Mouse (Mus musculus) megakaryocyte, embryonic 14.5 days (primary cell): Measurements from ENCODE around the gene Abhd2. TPM values are rescaled to one million over a fixed set of nuclear protein-coding genes. Genes with fewer than 3 reads are reported as not detected.

Experiments
- H3K27me3 ChIP-seq: replicated peaks from 2 replicates; pipeline ENCODE3; 2012; ENCODE audit warnings: inconsistent platforms
- H3K36me3 ChIP-seq: replicated peaks from 2 replicates; pipeline ENCODE3; 2012; ENCODE audit warnings: low read length, inconsistent platforms, mixed read lengths
- H3K4me1 ChIP-seq: 2 replicates; pipeline ENCODE4 v1.6.1; 2012; ENCODE audit warnings: inconsistent platforms
- H3K4me3 ChIP-seq: replicated peaks from 2 replicates; pipeline ENCODE3; 2012; ENCODE audit warnings: moderate library complexity, mild to moderate bottlenecking, inconsistent platforms
- H3K9me3 ChIP-seq: 2 replicates; pipeline ENCODE4 v1.6.1; 2012; ENCODE audit warnings: inconsistent platforms
- FLI1 ChIP-seq: IDR thresholded peaks from 2 replicates; pipeline ENCODE4 v1.6.1; 2012; ENCODE audit warnings: low read length, inconsistent platforms, mixed read lengths
- GATA1 ChIP-seq: IDR thresholded peaks from 3 replicates; pipeline ENCODE4 v1.6.1; 2012; ENCODE audit warnings: mixed read lengths, low read length, inconsistent platforms, borderline replicate concordance
- polyA plus RNA-seq: library from polyadenylated mRNA; stranded (reverse); fragments of >175 nt; gene quantifications from 2 replicates; pipeline ENCODE4 v1.2.3, GENCODE M21; 2012; ENCODE audit warnings: low replicate concordance; ENCODE audit not compliant: insufficient read depth

Gene Abhd2
- polyA plus RNA-seq, 1 experiment, result 18.2 TPM

DNA sequence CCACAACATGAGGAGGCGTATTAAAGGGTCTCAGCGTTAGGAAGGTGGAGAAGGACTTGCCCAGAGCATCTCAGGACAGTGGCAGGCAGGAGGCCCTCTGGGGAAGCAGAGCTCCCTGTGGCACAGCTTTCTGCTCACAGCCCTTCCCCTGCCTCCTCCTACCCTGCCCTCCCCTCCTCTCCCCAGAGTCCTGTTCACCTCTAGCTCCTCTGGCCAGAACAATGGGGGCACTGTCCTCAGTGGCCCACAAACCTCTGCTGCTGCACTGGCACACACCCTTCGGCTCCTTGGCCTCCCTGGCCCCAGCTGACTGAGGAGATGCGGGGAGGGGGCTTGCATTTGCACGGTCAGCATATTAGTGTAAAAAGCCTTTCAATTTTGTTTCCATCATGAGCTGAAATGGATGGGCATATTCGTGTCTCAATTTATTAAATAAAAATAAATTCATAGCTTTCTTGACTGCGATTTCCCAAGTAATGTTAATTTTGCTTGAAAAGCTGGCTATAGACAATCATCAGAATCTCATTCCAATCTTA is 115.7 kb downstream of the Abhd2 start:
- Histone ChIP-seq H3K27me3 (peaks cover 26% of the 10 kb centered on the region), H3K9me3 (no peaks in the 10 kb centered on the region), H3K4me3 (no peak overlapping the region), H3K36me3 (no peaks in the 10 kb centered on the region), H3K4me1 (peaks cover 40% of the 10 kb centered on the region)
- TF ChIP-seq GATA1 (no peak), FLI1 (no peak)

GRCm38 (mm10) chr7:79390141-79390708 is 117.2 kb downstream of the Abhd2 start:
- no peaks in the 10 kb centered on the region for H3K36me3 ChIP-seq
- peaks cover 40% of the 10 kb centered on the region for H3K4me1 ChIP-seq
- no peak overlapping the region for H3K4me3 ChIP-seq
- TF ChIP-seq GATA1 (no peak), FLI1 (no peak)
- H3K9me3 ChIP-seq, result no peaks in the 10 kb centered on the region
- H3K27me3 ChIP-seq, result peaks cover 16% of the 10 kb centered on the region

DNA sequence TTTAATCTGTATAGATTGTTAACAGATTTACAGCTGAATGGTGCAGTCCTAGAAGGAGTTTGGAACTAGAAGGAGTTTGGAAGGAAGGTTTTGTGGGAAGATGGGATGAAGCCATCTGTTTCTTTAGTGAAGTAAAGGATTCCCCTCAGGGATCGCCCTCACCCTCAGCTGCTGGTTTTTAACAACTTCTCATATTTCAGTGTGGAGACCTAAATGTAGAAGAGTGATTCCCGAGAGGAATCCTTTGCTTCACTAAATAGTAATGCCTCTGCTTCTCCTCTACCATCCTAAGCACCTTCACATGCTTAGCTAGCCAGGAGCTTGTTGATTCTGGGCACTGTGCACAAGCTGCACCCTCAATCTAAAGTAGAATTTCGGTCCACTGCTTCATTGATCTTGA is 118.5 kb downstream of the Abhd2 start:
- no peak for TF ChIP-seq GATA1
- no peak for TF ChIP-seq FLI1
- peaks cover 14% of the 10 kb centered on the region for H3K27me3 ChIP-seq

GRCm38 (mm10) chr7:79391883-79392649 is 119.1 kb downstream of the Abhd2 start, which contains the start of gene Fanci:
Gene Fanci, plus strand, starts transcription at chr7:79391929.
- H3K9me3 ChIP-seq, result no peaks in the 10 kb centered on the region
- H3K4me1 ChIP-seq, result peaks cover 36% of the 10 kb centered on the region
- peak within 1 kb of the TSS; percentile 100 for H3K4me3 ChIP-seq
- peaks cover 8% of the 10 kb centered on the region for H3K27me3 ChIP-seq
- H3K36me3 ChIP-seq, result peaks cover 5% of the 10 kb centered on the region
- peak; percentile 92; the same call in 1 of the 2 replicates for TF ChIP-seq FLI1
- no peak for TF ChIP-seq GATA1

More for the DNA sequence above, 118.5 kb downstream of the Abhd2 start:
- Histone ChIP-seq H3K9me3 (no peaks in the 10 kb centered on the region), H3K4me1 (peaks cover 40% of the 10 kb centered on the region), H3K4me3 (peak overlapping the region; percentile 100), H3K36me3 (peaks cover 4% of the 10 kb centered on the region)

GRCm38 (mm10) chr7:79392860-79393513 is 120.0 kb downstream of the Abhd2 start:
- Histone ChIP-seq H3K4me3 (peak overlapping the region; percentile 100), H3K4me1 (peaks cover 29% of the 10 kb centered on the region), H3K27me3 (peaks cover 4% of the 10 kb centered on the region), H3K9me3 (no peaks in the 10 kb centered on the region), H3K36me3 (peaks cover 10% of the 10 kb centered on the region)
- no peak for TF ChIP-seq FLI1
- TF ChIP-seq GATA1, result no peak

DNA sequence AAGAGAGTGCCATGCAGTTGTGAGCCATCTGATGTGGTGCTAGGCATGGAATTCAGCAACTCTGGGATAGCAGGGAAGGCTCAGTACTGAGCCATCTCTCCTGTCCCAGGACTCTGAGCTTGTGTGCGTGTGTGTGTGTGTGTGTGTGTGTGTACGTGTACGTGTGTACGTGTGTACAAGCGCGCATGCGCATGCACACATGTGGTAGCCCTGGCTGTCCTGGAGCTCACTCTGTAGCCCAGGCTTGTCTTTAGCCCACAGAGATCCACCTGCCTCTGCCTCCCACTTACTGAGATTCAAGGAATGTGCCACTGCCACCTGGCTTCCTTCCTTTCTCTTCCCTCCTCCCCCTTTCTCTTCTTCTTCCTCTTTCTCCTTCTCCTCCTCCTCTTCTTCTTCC is 120.9 kb downstream of the Abhd2 start:
- TF ChIP-seq FLI1, result no peak
- TF ChIP-seq GATA1, result no peak
- Histone ChIP-seq H3K4me3 (no peak overlapping the region), H3K4me1 (peaks cover 26% of the 10 kb centered on the region), H3K36me3 (peaks cover 13% of the 10 kb centered on the region), H3K9me3 (no peaks in the 10 kb centered on the region), H3K27me3 (no peaks in the 10 kb centered on the region)

DNA sequence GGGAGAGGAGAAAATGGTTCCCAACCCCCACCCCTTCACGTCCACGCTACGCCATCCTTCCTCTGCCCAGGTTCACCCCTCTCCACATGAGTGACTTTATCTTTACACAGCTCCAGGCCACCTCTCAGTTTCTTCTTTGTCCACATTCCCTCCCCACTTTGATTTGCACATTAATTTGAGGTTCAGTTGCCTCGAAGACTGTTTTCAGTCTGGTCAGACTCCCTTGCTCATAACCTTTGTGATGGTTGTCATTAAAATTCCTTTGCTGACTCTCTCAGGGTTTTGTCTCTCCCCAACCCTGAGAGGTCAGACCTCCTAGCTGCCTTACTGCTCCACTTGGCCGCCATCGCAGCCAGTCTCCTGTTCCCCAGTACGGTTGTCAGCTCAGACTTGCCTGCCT is 121.7 kb downstream of the Abhd2 start:
- TF ChIP-seq GATA1 (no peak), FLI1 (no peak)

GRCm38 (mm10) chr7:79395186-79395585 is 122.2 kb downstream of the Abhd2 start:
- Histone ChIP-seq H3K9me3 (no peaks in the 10 kb centered on the region), H3K4me1 (peaks cover 26% of the 10 kb centered on the region), H3K27me3 (no peaks in the 10 kb centered on the region), H3K36me3 (peaks cover 14% of the 10 kb centered on the region), H3K4me3 (no peak overlapping the region)
- TF ChIP-seq GATA1, result no peak
- no peak for TF ChIP-seq FLI1

More for the DNA sequence above, 121.7 kb downstream of the Abhd2 start:
- H3K36me3 ChIP-seq, result peaks cover 14% of the 10 kb centered on the region
- H3K4me1 ChIP-seq, result peaks cover 26% of the 10 kb centered on the region
- no peaks in the 10 kb centered on the region for H3K27me3 ChIP-seq
- H3K4me3 ChIP-seq, result no peak overlapping the region
- H3K9me3 ChIP-seq, result no peaks in the 10 kb centered on the region

GRCm38 (mm10) chr7:79397446-79397963 is 124.5 kb downstream of the Abhd2 start:
- H3K9me3 ChIP-seq, result no peaks in the 10 kb centered on the region
- peaks cover 17% of the 10 kb centered on the region for H3K36me3 ChIP-seq
- peaks cover 21% of the 10 kb centered on the region for H3K4me1 ChIP-seq

More at GRCm38 (mm10) chr7:79397446-79397963, 124.5 kb downstream of the Abhd2 start:
- Histone ChIP-seq H3K27me3 (no peaks in the 10 kb centered on the region), H3K4me3 (no peak overlapping the region)
- TF ChIP-seq GATA1 (no peak), FLI1 (no peak)
